Mouse (Mus musculus): Measurements from ENCODE around the gene Ugt8a.

DNA sequence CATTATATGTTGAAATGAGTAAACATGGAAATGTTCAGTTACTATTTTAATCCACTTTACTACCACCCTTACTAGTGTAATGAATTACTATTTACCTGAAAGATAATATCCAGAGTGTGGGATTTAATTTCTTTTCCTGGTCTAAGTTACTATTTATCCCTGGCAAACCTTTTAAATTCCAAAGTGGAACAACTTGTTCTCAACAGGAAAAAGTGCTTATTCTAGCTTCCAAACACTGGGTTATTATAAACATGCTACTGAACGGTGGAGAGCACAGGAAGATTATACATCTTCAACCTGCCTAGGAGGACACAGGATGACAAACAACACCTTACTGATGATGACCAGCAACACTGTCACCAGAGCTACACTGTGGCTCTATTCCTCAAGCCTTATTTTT lies 16.5 kb upstream of the Ugt8a start:
- TF ChIP-seq POLR2A (IDR thresholded peaks at IDR 0.05; ENCODE audit: borderline replicate concordance, control insufficient read depth, low read depth, low read length) = no peak
- TF ChIP-seq CTCF (IDR thresholded peaks at IDR 0.05; ENCODE audit: control insufficient read depth, insufficient read depth, low read length) = no peak

Measured in bone marrow, adult 2 months (tissue).